Mouse (Mus musculus) forebrain, embryonic 14.5 days (tissue): ENCODE measurements around the gene Rtn2. TPM values are rescaled to one million over a fixed set of nuclear protein-coding genes. Genes with fewer than 3 reads are reported as not detected.

Source experiments
- ATAC-seq: fragments of 200-750 bp; cut with Nextera tagmentation; 2 replicates; pipeline ENCODE4 v1.8.0; 2017; ENCODE audit warnings: mild to moderate bottlenecking, moderate library complexity
- DNase-seq: peaks from one replicate; pipeline ENCODE4 v3.0.0-alpha.2; 2015; ENCODE audit warnings: low spot score
- H3K27ac ChIP-seq: fragments of 300-500 bp; sonication (generic); 2 replicates; pipeline ENCODE4 v1.5.1; 2014; ENCODE audit warnings: low read depth, mild to moderate bottlenecking, control low read depth, low read length, moderate library complexity
- H3K27me3 ChIP-seq: fragments of 300-500 bp; sonication (generic); replicated peaks from 2 replicates; pipeline ENCODE4 v1.6.1; 2014; ENCODE audit warnings: low read length, control low read depth, mixed read lengths; ENCODE audit not compliant: control insufficient read depth, insufficient read depth
- H3K36me3 ChIP-seq: fragments of 300-500 bp; sonication (generic); 2 replicates; pipeline ENCODE4 v1.6.1; 2014; ENCODE audit warnings: low read length, control low read depth; ENCODE audit not compliant: control insufficient read depth, insufficient read depth
- H3K4me1 ChIP-seq: fragments of 300-500 bp; sonication (generic); 2 replicates; pipeline ENCODE4 v1.6.1; 2014; ENCODE audit warnings: antibody characterized with exemption, low read length, control low read depth; ENCODE audit not compliant: control insufficient read depth, insufficient read depth
- H3K4me2 ChIP-seq: fragments of 300-500 bp; sonication (generic); 2 replicates; pipeline ENCODE4 v1.6.1; 2014; ENCODE audit warnings: mild to moderate bottlenecking, control low read depth, low read length
- H3K4me3 ChIP-seq: fragments of 300-500 bp; sonication (generic); 2 replicates; pipeline ENCODE4 v1.5.1; 2014; ENCODE audit warnings: low read depth, low read length, control low read depth
- H3K9ac ChIP-seq: fragments of 300-500 bp; sonication (generic); 2 replicates; pipeline ENCODE4 v1.6.1; 2014; ENCODE audit warnings: mild to moderate bottlenecking, low read length, control low read depth, moderate library complexity
- H3K9me3 ChIP-seq: fragments of 300-500 bp; sonication (generic); replicated peaks from 2 replicates; pipeline ENCODE4 v1.6.1; 2016; ENCODE audit warnings: low read length, control low read depth, mixed read lengths; ENCODE audit not compliant: control insufficient read depth
- WGBS: fragments of 180-500 bp; shearing (Covaris S2); extraction: QIAGEN DNeasy Blood & Tissue Kit; methylation state at CpG from one replicate; pipeline ENCODE4 v1.1.7; 2014; 5-methylcytosine and 5-hydroxymethylcytosine counted together
- polyA plus RNA-seq: library from polyadenylated mRNA; unstranded; fragments of >200 nt; fragmentation: Nextera tagmentation; extraction: Ambion mirVana; gene quantifications from 2 replicates; pipeline ENCODE4 v1.2.1, GENCODE M21; 2014

Rtn2 gene
- polyA plus RNA-seq, result 102 and 109 TPM in 2 replicates

DNA sequence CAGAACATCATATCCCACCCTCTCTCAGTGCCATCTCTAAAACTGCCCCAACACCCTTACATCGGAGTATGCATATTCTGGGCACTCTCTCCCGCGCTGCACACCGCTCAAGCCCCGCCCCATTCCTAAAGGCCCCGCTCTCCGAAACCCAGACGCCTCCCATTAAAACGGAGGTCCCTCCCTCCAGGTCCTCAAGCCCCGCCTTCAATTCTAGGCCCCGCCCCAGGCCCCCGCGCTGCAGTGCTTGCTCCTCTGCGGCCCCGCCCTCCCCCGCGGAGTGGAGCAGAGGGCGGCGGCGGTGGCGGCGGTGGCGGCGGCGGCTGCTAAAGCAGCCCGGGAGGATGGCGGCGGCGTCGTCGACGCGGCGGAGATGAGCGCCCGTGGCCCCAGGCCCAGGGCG is at the start of gene Rtn2:
Gene Rtn2, plus strand, starts transcription at position 240 of the 400 bp plus-strand sequence.
- no peaks in the 10 kb centered on the region for H3K9me3 ChIP-seq
- WGBS, result under 1% methylated on average over 31 of the region's 37 CpGs
- ATAC-seq, result peak; percentile 91

DNA sequence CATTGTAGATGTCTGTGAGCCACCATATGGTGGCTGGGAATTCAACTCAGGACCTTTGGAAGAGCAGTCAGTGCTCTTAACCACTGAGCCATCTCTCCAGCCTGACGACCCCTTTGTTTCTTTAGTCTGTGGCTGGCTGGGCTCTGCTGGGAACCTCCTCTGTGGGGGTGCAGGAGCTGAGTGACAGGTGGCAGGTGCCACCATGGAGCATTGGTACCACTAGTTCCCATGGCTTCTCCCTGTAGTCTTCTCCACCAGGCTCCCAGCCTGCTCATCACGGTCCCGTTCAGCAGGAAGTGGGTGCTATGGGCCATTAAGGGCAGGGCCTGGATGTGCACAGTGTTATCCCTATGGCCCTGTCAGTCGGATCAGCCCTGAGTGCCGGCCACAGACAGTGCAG is 47.8 kb upstream of the Rtn2 start:
- 81% methylated on average over 5 of the region's 5 CpGs for WGBS
- ATAC-seq, result no peak

More for the DNA sequence above, at the start of gene Rtn2:
- H3K4me2 ChIP-seq, result peak within 1 kb of the TSS; percentile 74
- H3K36me3 ChIP-seq, result peaks cover 11% of the 10 kb centered on the region
- H3K9ac ChIP-seq, result peak within 1 kb of the TSS; percentile 99
- H3K27ac ChIP-seq, result peak within 1 kb of the TSS; percentile 90
- peaks cover 10% of the 10 kb centered on the region for H3K4me1 ChIP-seq
- H3K27me3 ChIP-seq, result peaks cover 37% of the 10 kb centered on the region
- peak; percentile 94 for DNase-seq
- H3K4me3 ChIP-seq, result peak within 1 kb of the TSS; percentile 86

DNA sequence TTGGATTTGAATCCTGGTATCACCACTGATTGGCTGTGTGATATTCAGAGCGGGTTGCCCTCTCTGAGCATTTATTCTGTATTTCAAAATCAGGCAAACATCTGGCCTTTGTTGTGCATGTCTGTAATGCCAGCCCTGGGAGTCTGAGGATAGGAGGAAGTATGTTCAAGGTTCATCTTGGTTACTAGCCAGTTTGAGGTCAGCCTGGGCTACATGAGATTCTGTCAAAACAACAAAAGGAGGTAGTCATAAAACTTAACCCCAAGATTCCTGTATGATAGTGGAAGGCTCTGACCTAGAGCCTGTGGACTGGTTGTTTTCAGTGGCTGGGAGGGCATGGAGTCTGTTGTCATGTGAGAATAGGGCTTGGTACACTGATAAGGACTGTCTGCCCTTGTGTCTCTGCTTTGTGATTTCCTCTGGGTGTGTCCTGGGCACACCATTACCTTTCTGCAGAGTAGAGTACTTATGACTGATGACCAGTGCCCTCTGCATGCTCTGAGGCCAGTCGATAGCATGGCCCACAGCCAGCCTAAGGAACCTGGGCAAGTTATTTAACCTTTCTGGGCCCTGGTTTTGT is 47.2 kb upstream of the Rtn2 start:
- Histone ChIP-seq H3K4me3 (no peak overlapping the region), H3K36me3 (0 out of 2 replicates have a peak, but pooled peaks cover 4% of the 10 kb centered on the region), H3K27ac (no peak overlapping the region), H3K4me2 (no peak overlapping the region), H3K4me1 (no peaks in the 10 kb centered on the region), H3K27me3 (no peaks in the 10 kb centered on the region), H3K9ac (no peak overlapping the region), H3K9me3 (no peaks in the 10 kb centered on the region)
- ATAC-seq (no peak), DNase-seq (no peak)
- 92% methylated on average over 2 of the region's 2 CpGs for WGBS

More for the DNA sequence above, 47.8 kb upstream of the Rtn2 start:
- Histone ChIP-seq H3K27ac (no peak overlapping the region), H3K36me3 (0 out of 2 replicates have a peak, but pooled peaks cover 4% of the 10 kb centered on the region), H3K4me3 (no peak overlapping the region), H3K9ac (no peak overlapping the region), H3K9me3 (no peaks in the 10 kb centered on the region), H3K27me3 (no peaks in the 10 kb centered on the region), H3K4me1 (peaks cover 2% of the 10 kb centered on the region), H3K4me2 (no peak overlapping the region)
- no peak for DNase-seq

DNA sequence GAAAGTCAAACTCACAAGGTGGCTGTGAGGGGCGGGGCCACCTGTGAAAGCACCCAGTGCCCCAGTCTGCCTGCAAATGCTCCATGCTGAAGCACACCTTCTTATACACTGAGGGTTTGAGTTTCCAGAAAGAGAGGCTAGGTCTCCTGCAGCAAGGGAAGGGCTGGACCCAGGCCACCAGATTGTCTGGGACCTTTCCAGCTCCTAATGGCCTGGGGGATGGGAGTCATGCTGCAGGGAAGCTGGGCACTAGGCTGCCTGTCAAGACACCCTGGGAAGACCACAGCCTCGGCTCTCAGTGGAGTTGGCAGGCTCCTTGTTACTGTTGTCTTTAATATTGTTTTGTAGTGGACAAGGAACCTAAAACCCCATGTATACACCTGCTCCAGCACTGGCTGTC is 46.0 kb upstream of the Rtn2 start:
- Histone ChIP-seq H3K9me3 (no peaks in the 10 kb centered on the region), H3K36me3 (0 out of 2 replicates have a peak, but pooled peaks cover 4% of the 10 kb centered on the region), H3K9ac (no peak overlapping the region), H3K4me2 (no peak overlapping the region), H3K27ac (no peak overlapping the region), H3K27me3 (no peaks in the 10 kb centered on the region), H3K4me1 (no peaks in the 10 kb centered on the region), H3K4me3 (no peak overlapping the region)
- no peak for DNase-seq
- no peak for ATAC-seq
- WGBS, result 74% methylated on average over 2 of the region's 2 CpGs

DNA sequence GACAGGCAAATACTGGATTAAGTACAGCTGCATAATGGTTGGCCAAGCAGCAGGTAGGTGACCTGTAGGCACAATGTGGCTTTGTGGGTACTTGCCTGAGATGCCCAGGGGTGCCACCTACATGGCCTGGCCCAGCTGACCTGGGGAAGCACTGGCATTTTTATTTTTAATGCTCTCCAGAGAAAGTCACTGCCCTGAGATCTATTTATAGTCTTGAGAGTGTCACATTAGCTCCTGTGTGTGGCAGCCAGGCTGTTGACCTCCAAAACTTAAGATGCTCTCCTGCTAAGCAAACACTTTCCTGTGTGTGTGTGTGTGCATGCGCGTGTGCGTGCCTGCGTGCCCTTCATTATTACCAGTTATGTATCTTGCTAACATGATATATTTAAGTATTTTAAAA is 44.1 kb upstream of the Rtn2 start:
- H3K9ac ChIP-seq, result no peak overlapping the region
- no peak for ATAC-seq
- WGBS, result 96% methylated on average over 4 of the region's 4 CpGs

DNA sequence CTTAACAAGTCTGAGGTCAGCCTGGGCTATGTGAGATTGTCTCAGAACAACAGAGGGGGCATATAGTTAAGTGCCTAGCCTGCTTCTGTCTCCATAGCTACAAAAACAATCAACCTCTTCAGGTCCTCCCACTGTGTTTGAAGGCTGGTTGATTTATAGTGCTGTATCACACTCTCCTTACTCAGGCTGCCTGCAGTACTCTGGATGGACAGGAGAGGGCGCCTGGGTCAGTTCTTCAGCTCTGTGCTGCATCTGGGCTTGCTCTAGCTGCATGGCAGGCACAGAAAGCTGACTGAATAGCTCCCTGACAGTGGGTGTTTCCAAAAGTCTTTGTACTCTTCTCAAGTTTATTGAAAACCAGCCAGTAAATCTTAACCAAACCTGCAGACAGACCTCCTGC is 43.0 kb upstream of the Rtn2 start:
- H3K27me3 ChIP-seq, result no peaks in the 10 kb centered on the region

More for the DNA sequence above, 44.1 kb upstream of the Rtn2 start:
- Histone ChIP-seq H3K4me3 (no peak overlapping the region), H3K4me1 (no peaks in the 10 kb centered on the region), H3K9me3 (no peaks in the 10 kb centered on the region), H3K27ac (no peak overlapping the region), H3K4me2 (no peak overlapping the region), H3K36me3 (0 out of 2 replicates have a peak, but pooled peaks cover 4% of the 10 kb centered on the region), H3K27me3 (no peaks in the 10 kb centered on the region)
- no peak for DNase-seq

DNA sequence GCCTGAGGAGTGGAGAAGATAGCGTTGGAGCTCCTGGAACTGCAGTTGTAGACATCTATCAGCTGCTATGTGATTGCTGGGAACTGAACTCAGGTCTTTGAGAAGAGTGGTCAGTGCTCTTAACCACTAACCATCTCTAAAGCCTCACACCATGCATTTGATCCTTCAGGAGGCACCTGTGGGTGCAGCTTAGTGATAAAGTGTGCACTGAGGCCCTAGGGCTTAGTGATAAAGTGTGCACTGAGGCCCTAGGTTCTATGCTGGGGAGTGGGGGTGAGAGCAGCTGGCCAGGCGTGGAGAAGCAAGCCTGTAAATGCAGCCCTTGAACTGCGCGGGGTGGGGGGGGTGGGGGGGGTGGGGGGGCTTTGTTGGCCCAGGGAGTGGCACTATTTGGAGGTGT is 42.4 kb upstream of the Rtn2 start:
- no peak overlapping the region for H3K4me3 ChIP-seq
- H3K4me1 ChIP-seq, result no peaks in the 10 kb centered on the region
- peaks cover 8% of the 10 kb centered on the region for H3K36me3 ChIP-seq
- H3K9ac ChIP-seq, result no peak overlapping the region
- WGBS, result 61% methylated on average over 2 of the region's 4 CpGs
- no peaks in the 10 kb centered on the region for H3K27me3 ChIP-seq
- no peaks in the 10 kb centered on the region for H3K9me3 ChIP-seq
- no peak overlapping the region for H3K4me2 ChIP-seq
- no peak for DNase-seq
- H3K27ac ChIP-seq, result no peak overlapping the region
- ATAC-seq, result no peak

More for the DNA sequence above, 43.0 kb upstream of the Rtn2 start:
- Histone ChIP-seq H3K9ac (no peak overlapping the region), H3K9me3 (no peaks in the 10 kb centered on the region), H3K4me3 (no peak overlapping the region), H3K4me1 (no peaks in the 10 kb centered on the region), H3K4me2 (no peak overlapping the region), H3K27ac (no peak overlapping the region; the same call in 1 of the 2 replicates), H3K36me3 (peaks cover 4% of the 10 kb centered on the region; the same call in 1 of the 2 replicates)
- 0% methylated on average over 1 of the region's 1 CpGs for WGBS
- DNase-seq (peak; percentile 92), ATAC-seq (peak; percentile 95)

DNA sequence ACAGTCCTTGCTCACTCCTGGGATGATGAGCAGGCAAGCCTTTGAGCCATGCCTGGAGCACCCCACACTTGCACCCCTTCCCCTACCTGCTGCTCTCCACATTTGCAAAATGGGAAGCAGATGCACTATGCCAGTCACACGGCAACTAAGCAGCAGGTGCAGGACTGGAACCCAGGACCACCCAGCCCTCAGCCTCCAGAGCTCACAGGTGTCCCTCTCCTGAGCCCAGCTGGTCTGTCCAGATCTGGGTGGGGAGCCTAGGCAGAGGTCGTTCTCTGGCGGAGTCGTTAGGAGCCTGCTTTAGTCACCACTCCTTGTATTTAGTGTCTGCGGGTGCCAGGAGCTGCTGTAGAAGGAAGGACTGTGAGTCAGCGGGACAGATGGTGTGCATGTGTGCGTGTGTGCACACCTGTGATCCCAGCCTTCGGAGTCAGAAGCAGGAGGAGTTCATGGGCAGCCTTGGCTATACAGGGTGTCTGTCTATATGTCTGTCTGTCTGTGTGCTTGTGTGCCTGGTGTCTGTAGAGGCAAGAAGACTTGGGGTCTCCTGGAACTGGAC is 41.4 kb upstream of the Rtn2 start:
- ATAC-seq (no peak), DNase-seq (no peak)
- Histone ChIP-seq H3K4me3 (no peak overlapping the region), H3K27me3 (no peaks in the 10 kb centered on the region), H3K4me2 (no peak overlapping the region), H3K36me3 (peaks cover 18% of the 10 kb centered on the region), H3K27ac (no peak overlapping the region), H3K9me3 (no peaks in the 10 kb centered on the region), H3K9ac (no peak overlapping the region), H3K4me1 (no peaks in the 10 kb centered on the region)
- WGBS, result 83% methylated on average over 8 of the region's 8 CpGs

DNA sequence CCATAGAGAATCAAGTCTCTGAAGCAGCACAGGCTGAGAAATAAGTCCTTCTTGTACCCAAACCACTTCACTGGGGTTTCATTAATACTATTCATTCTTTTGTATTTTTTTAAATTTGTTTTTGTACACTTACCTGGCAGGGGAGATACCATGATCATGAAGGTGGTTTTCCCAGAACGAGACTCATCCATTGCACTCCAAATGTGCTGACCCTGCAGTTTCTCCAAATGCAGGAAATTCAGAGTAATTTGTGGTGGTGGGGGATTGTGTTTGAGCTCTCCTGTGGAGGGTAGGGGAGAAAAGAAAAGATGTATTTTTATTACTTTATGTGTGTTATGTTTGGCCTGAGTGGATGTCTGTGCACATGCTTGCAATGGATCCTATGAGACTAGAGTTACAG is 40.4 kb upstream of the Rtn2 start:
- Histone ChIP-seq H3K27ac (no peak overlapping the region), H3K4me3 (no peak overlapping the region), H3K4me2 (no peak overlapping the region), H3K4me1 (no peaks in the 10 kb centered on the region), H3K36me3 (peaks cover 19% of the 10 kb centered on the region), H3K9me3 (no peaks in the 10 kb centered on the region), H3K27me3 (no peaks in the 10 kb centered on the region), H3K9ac (no peak overlapping the region)
- 90% methylated on average over 1 of the region's 1 CpGs for WGBS
- DNase-seq, result no peak
- ATAC-seq, result no peak
